Mouse (Mus musculus) neural tube, embryonic 12.5 days (tissue): ENCODE measurements around the gene Sectm1b. TPM values are rescaled to one million over a fixed set of nuclear protein-coding genes. Genes with fewer than 3 reads are reported as not detected.

Experiments
- ATAC-seq: fragments of 200-750 bp; cut with Nextera tagmentation; 2 replicates; pipeline ENCODE4 v1.8.0; 2017; ENCODE audit warnings: low read depth, mild to moderate bottlenecking, moderate TSS enrichment, moderate library complexity; ENCODE audit not compliant: low FRiP score
- H3K27ac ChIP-seq: fragments of 300-500 bp; sonication (generic); 2 replicates; pipeline ENCODE4 v1.5.1; 2016
- H3K27me3 ChIP-seq: fragments of 300-500 bp; sonication (generic); replicated peaks from 2 replicates; pipeline ENCODE4 v1.6.1; 2016; ENCODE audit warnings: mild to moderate bottlenecking
- H3K36me3 ChIP-seq: fragments of 300-500 bp; sonication (generic); 2 replicates; pipeline ENCODE4 v1.6.1; 2016; ENCODE audit warnings: mild to moderate bottlenecking
- H3K4me1 ChIP-seq: fragments of 300-500 bp; sonication (generic); 2 replicates; pipeline ENCODE4 v1.6.1; 2016
- H3K4me2 ChIP-seq: fragments of 300-500 bp; sonication (generic); replicated peaks from 2 replicates; pipeline ENCODE4 v1.6.1; 2016; ENCODE audit warnings: mild to moderate bottlenecking
- H3K4me3 ChIP-seq: fragments of 300-500 bp; sonication (generic); 2 replicates; pipeline ENCODE4 v1.5.1; 2016
- H3K9ac ChIP-seq: fragments of 300-500 bp; sonication (generic); 2 replicates; pipeline ENCODE4 v1.6.1; 2016; ENCODE audit warnings: mild to moderate bottlenecking
- H3K9me3 ChIP-seq: fragments of 300-500 bp; sonication (generic); 2 replicates; pipeline ENCODE4 v1.6.1; 2016; ENCODE audit warnings: mild to moderate bottlenecking
- WGBS: fragments of 180-500 bp; shearing (Covaris S2); methylation state at CpG from one replicate; pipeline ENCODE4 v1.1.7; 2016; 5-methylcytosine and 5-hydroxymethylcytosine counted together
- polyA plus RNA-seq: library from polyadenylated mRNA; unstranded; fragments of >200 nt; fragmentation: Nextera tagmentation; extraction: Ambion mirVana; gene quantifications from 2 replicates; pipeline ENCODE4 v1.2.1, GENCODE M21; 2016

Sectm1b gene
- polyA plus RNA-seq, 1 experiment from 2014 or later = not detected

GRCm38 (mm10) chr11:121014896-121015300 is 48.5 kb downstream of the Sectm1b start:
- Histone ChIP-seq H3K4me3 (no peak overlapping the region), H3K4me1 (no peaks in the 10 kb centered on the region), H3K27ac (no peak overlapping the region), H3K4me2 (peak overlapping the region; percentile 24; the same call in 1 of the 2 replicates), H3K27me3 (no peaks in the 10 kb centered on the region), H3K9ac (no peak overlapping the region), H3K9me3 (no peaks in the 10 kb centered on the region), H3K36me3 (no peaks in the 10 kb centered on the region)
- no peak for ATAC-seq
- WGBS = 60% methylated on average over 19 of the region's 19 CpGs

GRCm38 (mm10) chr11:121013656-121014055 is 49.7 kb downstream of the Sectm1b start:
- Histone ChIP-seq H3K4me3 (no peak overlapping the region), H3K36me3 (no peaks in the 10 kb centered on the region), H3K27me3 (no peaks in the 10 kb centered on the region), H3K9ac (no peak overlapping the region), H3K4me1 (no peaks in the 10 kb centered on the region), H3K27ac (no peak overlapping the region), H3K4me2 (no peak overlapping the region), H3K9me3 (no peaks in the 10 kb centered on the region)
- 86% methylated on average over 7 of the region's 7 CpGs for WGBS
- ATAC-seq = no peak

GRCm38 (mm10) chr11:121010044-121010755 is 53.2 kb downstream of the Sectm1b start:
- no peak overlapping the region for H3K9ac ChIP-seq
- no peak overlapping the region for H3K27ac ChIP-seq
- H3K36me3 ChIP-seq = no peaks in the 10 kb centered on the region
- 88% methylated on average over 3 of the region's 3 CpGs for WGBS
- no peak overlapping the region for H3K4me2 ChIP-seq
- no peak for ATAC-seq
- H3K4me1 ChIP-seq = no peaks in the 10 kb centered on the region
- H3K4me3 ChIP-seq = no peak overlapping the region
- no peaks in the 10 kb centered on the region for H3K27me3 ChIP-seq
- no peaks in the 10 kb centered on the region for H3K9me3 ChIP-seq

- Histone ChIP-seq H3K9me3 (no peaks in the 10 kb centered on the region), H3K4me2 (no peak overlapping the region), H3K9ac (no peak overlapping the region), H3K4me1 (no peaks in the 10 kb centered on the region), H3K4me3 (no peak overlapping the region), H3K36me3 (no peaks in the 10 kb centered on the region), H3K27me3 (no peaks in the 10 kb centered on the region), H3K27ac (no peak overlapping the region)
- 74% methylated on average over 6 of the region's 6 CpGs for WGBS
- ATAC-seq = no peak
Measured at GRCm38 (mm10) chr11:121006184-121006583, 57.2 kb downstream of the Sectm1b start.

- no peaks in the 10 kb centered on the region for H3K9me3 ChIP-seq
- no peaks in the 10 kb centered on the region for H3K4me1 ChIP-seq
- H3K9ac ChIP-seq = no peak overlapping the region
- H3K36me3 ChIP-seq = no peaks in the 10 kb centered on the region
- ATAC-seq = no peak
- no peaks in the 10 kb centered on the region for H3K27me3 ChIP-seq
- no peak overlapping the region for H3K4me3 ChIP-seq
- H3K4me2 ChIP-seq = no peak overlapping the region
- WGBS = 63% methylated on average over 5 of the region's 5 CpGs
- no peak overlapping the region for H3K27ac ChIP-seq
Measured at GRCm38 (mm10) chr11:121004281-121004680, 59.1 kb downstream of the Sectm1b start.

Other genes with a start within 250 kb of the Sectm1b start
- gene Fasn, start 239.0 kb downstream of the Sectm1b start, polyA plus RNA-seq = 87.6 and 102 TPM in 2 replicates
- gene Ccdc57, start 130.7 kb downstream of the Sectm1b start, polyA plus RNA-seq = 4.7 and 5.6 TPM in 2 replicates
- gene Slc16a3, start 115.1 kb downstream of the Sectm1b start, polyA plus RNA-seq = 31.8 and 38.4 TPM in 2 replicates
- 157 TPM in 2 replicates for gene Csnk1d, start 72.2 kb downstream of the Sectm1b start, polyA plus RNA-seq
- gene Cd7, start 24.2 kb downstream of the Sectm1b start, polyA plus RNA-seq = 0.34 and 0.47 TPM in 2 replicates
- gene Sectm1a, start 17.7 kb upstream of the Sectm1b start, polyA plus RNA-seq = not detected in 2 replicates
- not detected in 2 replicates for gene Tex19.2, start 55.1 kb upstream of the Sectm1b start, polyA plus RNA-seq
- gene Tex19.1, start 82.6 kb upstream of the Sectm1b start, polyA plus RNA-seq = not detected in 2 replicates
- 0.25 and 0.46 TPM in 2 replicates for gene Uts2r, start 96.7 kb upstream of the Sectm1b start, polyA plus RNA-seq
- gene Hexdc, start 140.9 kb upstream of the Sectm1b start, polyA plus RNA-seq = 12.2 and 13.1 TPM in 2 replicates
- gene Ogfod3, start 141.1 kb upstream of the Sectm1b start, polyA plus RNA-seq = 18.2 and 19.7 TPM in 2 replicates
- gene Cybc1, start 165.8 kb upstream of the Sectm1b start, polyA plus RNA-seq = 41.2 and 42.1 TPM in 2 replicates
- 90.2 and 96.2 TPM in 2 replicates for gene Narf, start 173.7 kb upstream of the Sectm1b start, polyA plus RNA-seq
- gene Foxk2, start 196.4 kb upstream of the Sectm1b start, polyA plus RNA-seq = 15.2 and 15.3 TPM in 2 replicates